Mouse (Mus musculus): ENCODE results near the gene Myh11. TPM values are rescaled to one million over a fixed set of nuclear protein-coding genes. Genes with fewer than 3 reads are reported as not detected.
"Not testable (repeated sequence)": the region's sequence is repeated elsewhere in the genome, so short reads cannot be mapped to it uniquely, and the experiment has no call there.

The Myh11 gene
- polyA plus RNA-seq, 1 experiment from 2014 or later, result 0.02 TPM

DNA sequence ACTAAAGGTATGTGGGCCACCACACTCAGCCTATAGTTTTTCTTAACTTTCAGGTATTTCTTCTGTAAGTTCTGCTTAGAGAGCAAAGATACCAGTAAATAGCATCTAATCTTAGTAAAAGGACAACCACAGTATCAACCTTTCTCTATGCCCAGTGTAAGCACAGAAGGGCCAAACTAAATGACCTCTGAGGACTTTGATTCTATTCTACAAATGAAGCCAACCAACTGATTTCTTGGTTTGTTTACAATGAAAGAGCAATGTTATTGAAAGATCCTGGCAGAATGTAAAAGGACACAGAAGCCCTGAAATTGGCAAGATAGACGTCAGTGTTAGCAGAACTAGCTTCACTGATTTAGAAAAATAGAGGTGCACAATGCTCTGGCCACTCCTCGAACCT lies 135.5 kb downstream of the Myh11 start:
- H3K27ac ChIP-seq (replicated peaks); H3K4me3 ChIP-seq; H3K27me3 ChIP-seq (ENCODE audit: low read depth, poor library complexity, severe bottlenecking); DNase-seq (ENCODE audit: low spot score); H3K9me3 ChIP-seq (replicated peaks): not testable (repeated sequence)
- peaks cover 30% of the 10 kb centered on the region for H3K36me3 ChIP-seq
- peaks cover 18% of the 10 kb centered on the region for H3K4me1 ChIP-seq
- 71% methylated on average over 1 of the region's 2 CpGs for WGBS

DNA sequence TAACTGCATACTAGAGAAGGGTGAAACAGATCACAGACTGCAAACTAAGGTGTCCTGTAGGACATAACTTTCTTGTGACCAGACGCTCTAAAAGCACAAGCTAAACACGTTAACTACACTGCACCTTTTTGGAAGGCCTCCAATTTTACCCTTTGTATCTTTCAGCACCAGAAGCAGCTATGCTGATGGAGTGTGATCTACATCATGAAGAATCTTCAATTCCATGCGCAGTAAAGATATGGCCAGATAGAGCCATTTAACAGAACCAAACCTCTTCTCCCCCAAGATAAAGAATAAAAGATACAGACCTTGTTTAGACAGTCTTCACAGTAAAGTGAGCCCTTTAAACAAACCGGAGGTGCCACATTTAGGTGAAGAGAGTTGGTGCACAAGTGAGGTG lies 139.5 kb downstream of the Myh11 start:
- H3K36me3 ChIP-seq, result peaks cover 66% of the 10 kb centered on the region

DNA sequence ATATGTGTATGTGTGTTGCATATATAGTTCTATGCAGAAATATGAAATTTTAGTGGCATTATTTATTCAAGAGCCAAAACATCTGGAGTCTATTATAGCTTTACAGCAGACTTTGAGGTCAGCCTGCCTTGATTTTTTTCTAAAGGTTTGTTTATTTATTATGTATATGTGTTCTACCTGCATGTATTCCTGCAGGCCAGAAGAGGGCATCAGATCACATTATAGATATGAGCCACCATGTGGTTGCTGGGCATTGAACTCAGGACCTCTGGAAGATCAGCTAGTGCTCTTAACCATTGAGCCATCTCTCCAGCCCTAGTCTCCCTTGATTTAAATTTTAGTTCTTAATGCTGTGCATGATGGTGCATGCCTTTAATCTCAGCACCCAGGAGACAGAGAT lies 143.5 kb downstream of the Myh11 start:
- H3K9me3 ChIP-seq (replicated peaks), result no peaks in the 10 kb centered on the region
- H3K4me3 ChIP-seq, result no peak overlapping the region
- DNase-seq (ENCODE audit: low spot score), result no peak
- H3K27ac ChIP-seq (replicated peaks), result no peak overlapping the region
- H3K4me1 ChIP-seq, result no peaks in the 10 kb centered on the region
- H3K36me3 ChIP-seq, result peaks cover 95% of the 10 kb centered on the region
- no peaks in the 10 kb centered on the region for H3K27me3 ChIP-seq (ENCODE audit: low read depth, poor library complexity, severe bottlenecking)

More for the DNA sequence above, 139.5 kb downstream of the Myh11 start:
- no peaks in the 10 kb centered on the region for H3K9me3 ChIP-seq (replicated peaks)
- H3K27me3 ChIP-seq (ENCODE audit: low read depth, poor library complexity, severe bottlenecking), result no peaks in the 10 kb centered on the region
- H3K27ac ChIP-seq (replicated peaks), result no peak overlapping the region
- WGBS, result 91% methylated on average over 4 of the region's 4 CpGs
- no peaks in the 10 kb centered on the region for H3K4me1 ChIP-seq
- no peak overlapping the region for H3K4me3 ChIP-seq
- DNase-seq (ENCODE audit: low spot score), result no peak

MicroRNAs encoded within 50 kb of the gene (microRNA counts, 519-probe panel; counts per million panel counts)
- microRNA mmu-miR-484, result 3,547 counts per million, percentile 15 among the panel's probes with 10 or more counts

Small RNA genes within 50 kb of the gene (microRNA-seq; reads per million reads assigned to microRNA genes)
- gene Mir484, result 2,529 reads per million, percentile 85 among the genes with 10 or more reads in this experiment

Other genes starting within 250 kb of the Myh11 start
- gene Nde1, start 128.1 kb downstream of the Myh11 start, polyA plus RNA-seq (2016; fragmentation: Nextera tagmentation; extraction: Ambion mirVana), result 195 and 204 TPM in 2 replicates
- gene Marf1, start 128.0 kb downstream of the Myh11 start, polyA plus RNA-seq (2016; fragmentation: Nextera tagmentation; extraction: Ambion mirVana), result 12.8 and 16.4 TPM in 2 replicates
- 143 and 169 TPM in 2 replicates for gene Fopnl, start 26.0 kb upstream of the Myh11 start, polyA plus RNA-seq (2016; fragmentation: Nextera tagmentation; extraction: Ambion mirVana)
- gene Abcc1, start 70.2 kb upstream of the Myh11 start, polyA plus RNA-seq (2016; fragmentation: Nextera tagmentation; extraction: Ambion mirVana), result 7.1 and 8.2 TPM in 2 replicates

Measured in midbrain, embryonic 10.5 days (tissue).